Mouse (Mus musculus) olfactory bulb, adult 2 months (tissue): Measurements from ENCODE around the gene Dlgap1.

Experiments
- CTCF ChIP-seq: fragments of 200-500 bp; IDR thresholded peaks from 2 replicates; pipeline ENCODE4 v1.5.1; 2012; ENCODE audit warnings: low read depth, mild to moderate bottlenecking, low read length, moderate library complexity; ENCODE audit not compliant: insufficient read depth
- POLR2A ChIP-seq: fragments of 200-500 bp; IDR thresholded peaks from 2 replicates; pipeline ENCODE4 v1.6.1; 2012; ENCODE audit warnings: mild to moderate bottlenecking, low read depth, low read length, moderate library complexity; ENCODE audit not compliant: insufficient read depth

DNA sequence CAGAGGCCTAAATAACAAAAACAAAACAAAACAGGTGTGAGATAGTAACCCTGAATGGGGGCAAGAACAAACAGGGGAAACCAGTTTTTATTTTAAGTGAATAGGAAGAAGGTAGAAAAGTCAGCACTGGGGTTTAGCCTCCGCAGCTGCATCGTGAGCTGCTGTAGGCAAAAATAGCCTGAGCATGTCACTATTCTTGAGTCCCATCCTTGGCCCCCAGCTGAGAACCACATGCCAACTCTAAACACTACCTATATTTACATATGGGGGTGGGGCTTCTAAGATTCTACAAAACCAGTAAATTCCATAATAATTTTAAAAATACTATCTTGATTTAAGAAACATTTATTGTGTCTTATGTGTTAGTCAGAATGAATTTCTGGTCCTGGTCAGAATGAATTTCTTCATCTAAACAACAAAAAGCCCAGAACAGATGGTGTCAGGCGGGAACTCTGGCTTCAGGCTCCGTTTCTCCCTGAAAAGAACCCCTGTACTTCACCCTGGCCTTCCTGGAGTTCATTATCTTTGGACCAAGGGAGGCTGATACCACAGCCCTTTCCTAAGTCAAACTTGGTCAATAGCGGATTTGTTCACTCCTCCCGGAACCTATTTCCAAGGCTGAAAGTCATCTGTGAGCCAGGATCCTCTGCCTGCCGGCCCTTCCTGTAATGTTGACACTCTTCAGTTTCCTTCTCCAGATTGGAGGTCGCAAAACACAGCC, 494.1 kb downstream of the Dlgap1 start:
- TF ChIP-seq CTCF = no peak
- no peak for TF ChIP-seq POLR2A
